Mouse (Mus musculus): ENCODE results near the gene Wee1. TPM values are rescaled to one million over a fixed set of nuclear protein-coding genes. Genes with fewer than 3 reads are reported as not detected.
"Not testable (repeated sequence)": the region's sequence is repeated elsewhere in the genome, so short reads cannot be mapped to it uniquely, and the experiment has no call there.

Gene Wee1
- total RNA-seq, 2 experiments from 2014 or later, result 22.0 to 22.5 TPM

DNA sequence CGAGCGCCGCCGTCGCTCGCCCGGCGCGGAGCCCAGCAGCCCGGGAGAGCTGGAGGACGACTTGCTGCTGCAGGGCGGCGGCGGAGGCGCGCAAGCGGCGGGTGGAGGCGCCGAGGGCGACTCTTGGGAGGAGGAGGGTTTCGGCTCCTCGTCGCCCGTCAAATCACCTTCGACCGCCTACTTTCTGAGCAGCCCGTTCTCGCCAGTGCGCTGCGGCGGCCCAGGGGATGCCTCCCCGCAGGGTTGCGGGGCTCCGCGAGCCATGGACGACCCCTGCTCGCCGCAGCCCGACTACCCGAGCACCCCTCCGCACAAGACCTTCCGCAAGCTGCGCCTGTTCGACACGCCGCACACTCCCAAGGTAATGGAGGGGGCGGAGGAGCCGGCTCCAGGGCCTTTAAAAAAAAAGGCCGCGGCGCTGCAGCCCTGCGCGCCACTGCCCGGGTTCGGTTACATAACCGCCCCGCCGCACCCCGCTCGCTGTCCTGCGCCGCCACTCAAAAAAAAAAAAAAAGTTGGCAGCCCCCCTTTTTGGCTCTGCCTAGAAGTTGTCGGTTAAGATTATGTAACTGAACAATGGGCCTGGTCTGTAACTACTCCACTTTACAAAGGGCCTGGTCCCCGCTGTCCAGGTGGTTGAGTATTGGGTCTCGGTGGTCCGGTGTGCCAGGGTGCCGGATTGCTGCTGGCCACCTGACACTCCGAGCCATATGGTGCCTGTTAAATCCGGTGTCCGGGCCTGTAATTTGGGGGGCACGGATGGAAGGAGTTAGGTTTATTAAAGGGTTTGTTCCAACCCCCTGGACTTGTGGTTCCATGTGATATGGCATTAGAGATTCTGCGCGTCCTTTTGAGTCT is 948 bp downstream of the Wee1 start:
- DNase-seq (ENCODE audit: low spot score in 2 of 2), result peak; percentile 18 to 63

DNA sequence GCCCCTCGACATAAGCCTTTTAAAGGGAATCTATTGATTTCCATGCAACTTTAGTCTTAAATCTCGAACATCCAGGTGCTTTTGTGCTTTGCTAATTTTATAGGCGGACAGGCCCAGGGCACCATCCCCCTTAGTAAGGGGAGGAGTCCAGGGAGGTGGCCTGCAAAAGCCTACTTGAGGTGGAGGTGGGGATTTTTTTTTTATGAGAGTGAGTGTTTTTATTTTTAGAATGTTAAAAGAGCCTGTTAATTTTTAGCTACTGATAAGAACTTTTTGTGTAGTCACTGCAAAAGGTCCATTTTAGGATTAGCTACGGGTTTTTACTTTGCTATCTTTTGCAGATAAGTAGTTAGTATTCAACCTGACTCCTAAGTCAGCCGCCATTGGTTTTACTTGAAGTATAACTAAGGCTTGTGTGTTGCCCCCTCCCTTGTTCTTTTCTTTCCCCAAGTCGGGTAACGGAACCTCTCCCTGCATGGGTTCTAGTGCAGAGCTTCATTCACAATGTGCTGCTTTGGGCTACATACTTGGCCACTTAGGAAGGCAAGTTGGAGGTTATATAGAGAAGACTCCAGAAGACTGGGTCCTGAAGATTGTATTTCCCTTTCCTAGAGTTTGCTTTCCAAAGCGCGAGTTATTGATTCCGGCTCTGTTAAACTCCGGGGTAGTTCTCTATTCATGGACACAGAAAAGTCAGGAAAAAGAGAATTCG is 2.2 kb downstream of the Wee1 start:
- no peak for DNase-seq (ENCODE audit: low spot score in 2 of 2)

DNA sequence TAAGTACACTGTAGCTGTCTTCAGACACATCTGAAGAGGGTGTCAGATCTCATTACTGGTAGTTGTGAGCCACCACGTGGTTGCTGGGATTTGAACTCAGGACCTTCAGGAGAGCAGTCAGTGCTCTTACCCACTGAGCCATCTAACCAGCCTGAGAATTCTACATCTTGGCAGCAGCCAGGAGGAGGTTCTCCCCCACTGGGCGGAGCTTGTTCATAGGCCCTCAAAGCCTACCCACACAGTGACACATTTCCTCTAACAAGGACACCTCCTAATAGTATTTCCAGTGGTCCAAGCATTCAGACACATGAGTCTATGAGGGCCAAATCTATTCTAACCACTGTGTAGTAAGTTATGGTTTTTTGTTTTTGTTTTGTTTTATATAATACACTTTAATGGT is 6.7 kb downstream of the Wee1 start:
- no peak for DNase-seq (ENCODE audit: low spot score in 2 of 2)

DNA sequence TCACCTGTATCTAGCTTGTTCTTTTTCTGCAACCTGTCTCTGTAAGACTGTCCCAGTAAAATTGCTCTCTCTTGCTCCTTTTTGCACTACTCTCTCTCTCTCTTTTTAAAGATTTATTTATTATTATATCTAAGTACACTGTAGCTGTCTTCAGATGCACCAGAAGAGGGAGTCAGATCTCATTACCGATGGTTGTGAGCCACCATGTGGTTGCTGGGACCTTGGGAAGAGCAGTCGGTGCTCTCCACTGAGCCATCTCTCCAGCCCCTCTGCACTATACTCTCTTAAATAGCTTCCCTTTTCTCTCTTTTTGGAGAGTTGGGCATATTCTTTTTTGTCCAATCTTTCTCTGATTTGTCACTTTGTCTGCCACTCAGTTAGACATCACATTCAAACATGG is 10.4 kb downstream of the Wee1 start:
- not testable (repeated sequence) for DNase-seq (ENCODE audit: low spot score in 2 of 2)

DNA sequence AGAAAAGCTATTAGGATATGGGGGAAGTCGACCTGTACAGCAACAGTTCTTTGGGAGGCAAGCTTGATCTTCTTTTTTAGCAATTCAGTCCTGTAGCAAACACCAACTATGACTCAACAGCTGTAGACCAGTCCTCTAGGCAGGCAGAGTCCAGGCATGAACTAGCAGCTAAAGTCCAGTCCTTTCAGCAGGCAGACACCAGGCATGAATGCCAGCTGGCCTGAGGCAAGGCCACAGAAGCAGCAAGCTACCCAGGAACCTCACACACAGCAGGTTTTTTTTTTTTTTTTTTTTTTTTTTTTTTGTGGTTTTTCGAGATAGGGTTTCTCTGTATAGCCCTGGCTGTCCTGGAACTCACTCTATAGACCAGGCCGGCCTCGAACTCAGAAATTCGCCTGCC is 12.1 kb downstream of the Wee1 start:
- DNase-seq (ENCODE audit: low spot score in 2 of 2), result no peak

DNA sequence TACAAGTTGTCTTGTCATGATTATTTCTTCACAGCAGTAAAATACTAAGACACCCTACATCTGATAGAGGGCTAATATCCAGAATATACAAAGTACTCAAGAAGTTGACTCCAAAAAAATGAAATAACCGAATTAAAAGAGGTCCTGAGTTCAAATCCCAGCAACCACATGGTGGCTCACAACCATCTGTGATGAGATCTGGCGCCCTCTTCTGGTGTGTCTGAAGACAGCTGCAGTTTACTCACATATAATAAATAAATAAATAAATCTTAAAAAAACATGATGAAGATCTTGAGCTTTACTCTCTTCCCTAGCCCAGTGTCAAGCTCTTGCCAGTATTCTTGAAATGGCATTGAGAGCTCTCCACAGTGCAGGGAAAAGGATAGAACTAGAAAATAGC is 16.7 kb downstream of the Wee1 start:
- DNase-seq (ENCODE audit: low spot score in 2 of 2), result no peak

DNA sequence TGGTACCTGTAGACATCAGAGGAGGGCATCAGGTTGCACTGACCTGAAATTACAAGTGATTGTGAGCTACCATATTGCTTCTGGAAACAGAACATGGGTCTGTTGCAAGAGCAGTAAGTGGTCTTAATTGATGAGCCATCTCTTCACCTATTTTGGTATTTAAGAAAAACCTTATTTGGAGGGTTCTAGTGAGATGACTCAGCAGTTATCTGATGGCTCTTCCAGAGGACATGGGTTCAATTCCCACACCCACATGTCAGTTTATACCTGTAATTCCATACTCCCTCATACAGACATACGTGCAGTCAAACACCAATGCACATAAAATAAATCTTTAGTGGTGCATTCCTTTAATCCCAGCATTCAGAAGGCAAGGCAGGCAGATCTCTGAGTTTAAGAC is 22.0 kb downstream of the Wee1 start:
- no peak for DNase-seq (ENCODE audit: low spot score in 2 of 2)

DNA sequence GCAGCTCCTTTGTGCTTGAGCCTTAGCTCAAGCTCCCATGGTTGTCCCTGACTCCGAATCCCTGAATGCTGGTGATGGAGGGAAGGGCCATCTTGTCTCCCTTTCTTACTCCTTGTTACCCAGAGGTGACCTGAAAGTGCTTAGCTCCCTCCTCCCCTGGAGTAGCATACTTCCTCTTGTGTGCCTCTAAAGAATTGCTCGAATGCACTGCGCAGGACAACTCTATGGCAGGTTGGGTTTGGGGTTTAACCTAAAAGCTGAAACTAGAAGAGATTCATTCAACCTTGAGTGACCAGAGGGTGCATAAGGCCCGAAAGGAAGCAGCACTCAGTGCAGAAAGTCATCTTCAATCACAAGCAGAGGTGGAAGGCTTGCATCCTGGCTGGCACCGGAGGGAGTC is 31.0 kb downstream of the Wee1 start:
- DNase-seq (ENCODE audit: low spot score in 2 of 2), result no peak

DNA sequence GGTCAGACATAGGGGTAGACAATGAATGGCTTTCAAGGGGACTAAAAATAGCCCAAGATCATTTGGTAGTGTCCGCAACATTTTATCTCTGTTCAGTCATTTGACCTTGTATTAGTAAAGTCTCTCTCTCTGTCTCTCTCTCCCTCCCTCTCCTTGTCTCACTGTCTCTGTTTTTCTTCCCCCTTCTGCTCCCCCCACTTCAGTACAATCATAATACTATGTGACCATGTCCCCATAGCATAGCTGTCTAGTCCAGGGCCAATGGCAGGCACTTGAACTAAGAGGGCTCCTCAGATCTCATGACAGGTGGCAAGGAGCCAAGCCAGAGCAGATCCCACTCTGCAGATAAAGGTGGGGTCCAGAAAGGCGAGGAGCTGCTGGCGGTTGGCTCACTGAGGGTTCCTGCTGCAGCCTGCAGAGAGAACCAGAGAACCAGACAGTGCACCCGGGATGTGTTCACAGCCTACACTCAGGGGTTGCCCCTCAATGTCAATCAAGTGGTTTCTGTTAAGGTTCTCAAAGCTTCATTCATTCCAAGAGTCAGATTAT is 34.9 kb downstream of the Wee1 start:
- no peak for DNase-seq (ENCODE audit: low spot score in 2 of 2)

DNA sequence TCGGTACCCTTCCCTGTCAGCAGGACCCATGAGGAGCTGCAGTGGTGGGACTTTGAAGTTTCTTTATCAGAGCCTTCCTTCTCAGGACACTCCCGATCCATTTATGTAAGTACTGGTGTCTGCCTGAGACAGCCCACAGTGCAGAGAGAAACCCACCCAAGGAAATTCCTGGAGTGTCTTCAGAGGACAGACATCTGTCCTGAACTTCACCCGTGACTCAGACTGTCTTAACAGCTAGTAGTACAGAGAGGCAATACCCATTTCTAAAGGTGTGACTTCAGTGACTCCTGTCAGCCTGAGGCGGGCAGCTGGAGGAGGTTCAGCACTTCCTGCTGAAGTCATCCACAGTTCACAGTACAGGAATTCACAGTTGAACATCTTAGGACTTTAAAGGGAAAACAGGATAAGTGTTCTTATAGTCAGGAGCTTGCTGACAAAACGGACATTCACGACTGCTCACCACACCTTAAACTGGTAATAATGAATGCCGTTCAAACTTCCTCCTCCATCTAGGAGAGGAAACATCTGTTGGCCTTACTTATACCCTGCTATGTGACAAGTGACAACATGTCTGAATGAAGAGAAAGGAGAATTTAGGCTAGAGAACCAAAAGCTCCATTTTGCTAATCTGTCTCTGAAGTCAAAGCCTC is 35.5 kb downstream of the Wee1 start:
- DNase-seq (ENCODE audit: low spot score in 2 of 2), result no peak

DNA sequence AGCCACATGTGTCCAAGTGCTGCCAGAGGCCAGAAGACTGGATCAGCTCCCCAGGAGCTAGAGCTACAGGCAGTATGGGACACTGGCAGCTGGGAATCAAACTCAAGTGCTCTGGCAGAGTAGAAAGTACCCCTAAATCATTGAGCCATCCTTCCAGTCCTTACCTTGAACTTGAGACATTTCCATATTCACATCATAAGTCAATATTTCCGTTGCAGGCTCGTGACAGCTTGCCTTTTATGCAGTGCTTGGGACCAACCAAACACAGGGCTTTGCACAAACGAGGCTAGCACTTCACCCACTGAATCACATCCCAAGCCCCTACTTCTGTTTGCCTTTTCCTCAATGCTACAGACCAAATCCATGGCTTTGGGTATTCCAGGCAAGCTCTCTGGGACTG is 36.2 kb downstream of the Wee1 start:
- no peak for DNase-seq (ENCODE audit: low spot score in 2 of 2)

DNA sequence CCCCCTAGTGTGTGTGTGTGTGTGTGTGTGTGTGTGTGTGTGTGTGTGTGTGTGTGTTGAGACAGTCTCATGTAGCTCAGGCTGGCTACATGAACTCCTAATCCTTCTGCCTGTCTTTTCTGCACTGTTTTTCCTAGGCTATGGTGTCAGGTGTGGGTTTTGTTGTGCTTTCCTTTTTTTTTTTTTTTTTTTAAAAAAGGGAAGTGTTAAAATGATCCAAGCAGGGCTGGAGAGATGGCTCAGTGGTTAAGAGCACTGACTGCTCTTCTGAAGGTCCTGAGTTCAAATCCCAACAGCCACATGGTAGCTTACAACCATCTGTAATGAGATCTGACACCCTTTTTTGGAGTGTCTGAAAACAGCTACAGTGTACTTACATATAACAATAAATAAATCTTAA is 38.3 kb downstream of the Wee1 start:
- not testable (repeated sequence) for DNase-seq (ENCODE audit: low spot score in 2 of 2)

DNA sequence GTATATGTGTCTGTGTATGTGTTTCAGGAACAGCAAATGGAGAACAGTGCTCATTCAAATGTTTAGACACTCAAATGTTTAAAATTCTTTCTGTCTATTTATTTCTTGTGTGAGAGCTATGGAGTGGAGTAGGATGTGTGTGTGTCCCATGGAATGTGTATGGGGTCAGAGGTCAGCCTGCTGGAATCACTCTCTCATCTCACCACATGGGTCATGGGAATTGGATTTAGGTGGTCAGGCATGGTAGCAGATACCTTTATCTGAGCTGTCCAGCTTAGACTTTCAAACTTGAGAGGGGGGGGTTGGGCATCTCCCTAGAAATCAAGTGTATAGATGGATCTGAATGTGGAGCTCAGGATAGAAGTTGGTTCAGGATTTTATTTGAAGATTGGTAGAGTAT is 38.8 kb downstream of the Wee1 start:
- DNase-seq (ENCODE audit: low spot score in 2 of 2), result no peak

DNA sequence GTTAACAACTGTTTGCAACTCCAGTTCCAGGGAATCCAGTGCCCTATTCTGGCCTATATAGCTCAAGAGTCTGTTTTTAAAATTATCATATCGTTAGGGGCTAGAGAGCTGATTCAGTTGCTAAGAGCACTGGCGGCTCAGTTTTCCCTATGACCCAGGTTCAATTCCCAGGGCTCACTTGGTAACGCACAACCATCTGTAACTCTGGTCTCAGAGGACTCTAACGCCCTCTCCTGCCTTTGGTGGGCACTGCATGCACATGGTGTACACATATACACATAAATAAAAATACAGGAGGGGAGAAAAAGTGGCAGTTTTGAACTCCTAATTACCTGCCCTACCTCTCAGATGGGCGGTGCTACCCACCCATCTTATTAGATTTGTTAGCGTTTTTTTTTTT is 41.2 kb downstream of the Wee1 start:
- no peak for DNase-seq (ENCODE audit: low spot score in 2 of 2)

DNA sequence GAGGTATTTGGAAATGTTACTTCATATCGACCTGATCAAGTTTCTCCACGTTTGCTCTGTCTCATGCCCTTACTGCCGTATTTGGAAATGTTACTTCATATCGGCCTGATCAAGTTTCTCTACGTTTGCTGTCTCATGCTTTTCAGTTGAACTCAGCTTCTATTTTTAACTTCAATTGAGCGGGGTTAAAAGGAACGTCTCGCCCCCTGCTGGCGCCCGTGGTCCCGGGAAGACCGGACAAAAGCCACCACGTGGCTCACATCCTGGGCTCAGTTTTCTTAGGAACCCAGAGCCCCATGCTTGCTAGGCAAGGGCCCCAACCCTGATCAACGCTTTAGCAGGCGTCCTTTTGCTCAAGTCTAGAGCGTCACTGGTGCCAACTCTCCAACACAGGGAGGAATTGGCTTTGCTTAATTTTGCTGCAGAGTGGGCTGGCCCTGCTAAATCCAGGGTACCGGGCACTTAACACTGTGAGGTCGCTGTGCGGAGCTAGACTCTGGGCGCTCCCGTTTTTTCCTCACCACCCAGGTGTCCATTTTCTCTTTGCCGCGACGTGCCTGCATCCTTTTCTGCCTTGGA is 42.3 kb downstream of the Wee1 start:
- DNase-seq (ENCODE audit: low spot score in 2 of 2), result peak; percentile 53 to 80

DNA sequence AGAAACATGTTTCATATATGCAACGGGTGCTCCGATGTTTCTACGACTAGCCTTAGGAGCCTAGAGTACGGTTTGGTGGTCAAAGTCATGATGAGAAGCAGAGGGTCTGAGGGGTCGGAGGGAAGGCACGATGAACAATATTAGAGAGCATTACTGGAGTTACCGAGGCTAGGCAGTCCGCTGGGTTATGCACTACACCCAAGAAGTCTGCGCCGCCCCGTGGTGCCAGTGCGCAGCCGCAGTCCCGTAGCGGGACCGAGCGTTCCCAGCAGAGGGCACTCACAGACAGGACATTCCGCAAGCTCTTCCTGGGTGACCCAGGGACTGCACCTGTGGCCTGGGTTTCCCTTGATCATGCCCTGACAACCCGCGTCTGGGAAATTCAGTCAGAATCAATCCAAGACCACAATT is 42.9 kb downstream of the Wee1 start:
- DNase-seq (ENCODE audit: low spot score in 2 of 2), result peak; percentile 83 to 93

DNA sequence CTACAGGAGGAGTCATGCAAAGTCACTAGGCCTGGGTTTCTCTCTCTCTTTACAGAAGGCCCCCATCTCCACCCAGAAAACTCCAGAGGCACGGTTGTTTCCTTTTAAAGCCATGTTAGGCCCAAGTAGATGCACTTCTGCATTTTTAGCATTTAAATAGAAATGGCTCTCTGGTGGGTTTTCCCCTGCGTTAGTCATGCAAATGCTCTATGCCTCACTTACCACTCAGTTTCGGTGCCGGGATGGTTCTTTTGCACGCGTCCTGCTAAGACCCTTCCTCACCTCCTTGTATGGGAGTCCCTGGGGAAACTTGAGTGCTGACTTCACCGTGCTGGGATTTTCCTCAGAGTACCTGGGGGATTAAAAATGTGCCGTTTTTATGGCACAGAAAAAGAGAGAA is 44.4 kb downstream of the Wee1 start:
- no peak for DNase-seq (ENCODE audit: low spot score in 2 of 2)

DNA sequence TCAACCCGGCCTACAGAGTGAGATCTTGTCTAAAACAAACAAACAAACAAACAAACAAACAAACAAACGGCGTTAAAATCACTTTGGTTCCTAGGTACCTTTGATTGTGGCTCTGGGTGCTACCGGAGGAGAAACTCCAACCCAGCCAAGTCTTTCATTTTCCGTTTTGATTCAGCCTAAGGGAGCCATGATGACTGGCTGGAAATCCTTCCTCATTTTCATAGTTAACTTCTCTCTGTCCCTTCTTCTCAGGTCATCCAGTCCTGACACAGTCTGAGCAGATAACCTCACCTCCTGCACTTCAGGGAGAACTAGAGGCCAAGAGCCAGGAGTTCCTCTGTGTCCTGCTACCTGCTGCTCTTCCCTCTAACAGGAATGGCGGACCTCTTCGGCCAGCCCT is 57.4 kb downstream of the Wee1 start:
- no peak for DNase-seq (ENCODE audit: low spot score in 2 of 2)

DNA sequence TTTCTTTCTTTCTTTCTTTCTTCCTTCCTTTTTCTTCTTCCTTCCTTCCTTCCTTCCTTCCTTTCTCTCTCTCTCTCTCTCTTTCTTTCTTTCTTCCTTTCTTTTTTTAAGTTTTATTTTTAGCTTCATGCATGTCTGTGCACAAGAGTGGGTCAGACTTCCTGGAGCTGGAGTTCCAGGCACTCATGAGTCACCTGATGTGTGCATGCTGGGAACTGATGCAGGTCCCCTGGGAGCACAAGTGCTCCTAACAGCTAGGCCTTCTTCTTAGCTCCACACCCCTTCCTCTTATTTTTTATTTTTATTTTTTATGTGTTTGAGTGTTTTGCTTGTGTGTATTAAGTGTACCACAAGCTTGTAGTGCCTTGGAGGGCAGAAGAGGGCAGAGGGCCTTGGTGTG is 58.8 kb downstream of the Wee1 start:
- DNase-seq (ENCODE audit: low spot score in 2 of 2), result no peak

DNA sequence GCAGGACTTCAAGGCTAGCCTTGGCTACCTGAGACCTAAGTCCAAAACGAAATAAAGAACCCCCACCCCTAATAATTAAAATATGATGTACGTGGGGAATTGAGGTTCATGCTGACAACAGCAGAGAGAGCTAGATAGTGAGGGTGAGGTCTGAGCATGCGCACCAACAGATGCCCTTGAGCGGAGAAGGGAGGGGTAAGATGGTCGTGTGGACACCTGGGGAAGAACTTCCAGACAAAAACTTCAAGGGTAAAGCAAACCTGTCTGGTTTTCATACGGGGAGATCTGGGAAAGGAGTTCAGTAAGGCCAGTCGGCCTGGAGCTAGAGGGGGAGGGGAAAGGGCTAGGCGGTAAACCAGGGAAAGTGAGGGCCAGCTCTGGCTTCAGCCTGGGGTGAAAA is 59.6 kb downstream of the Wee1 start:
- no peak for DNase-seq (ENCODE audit: low spot score in 2 of 2)

DNA sequence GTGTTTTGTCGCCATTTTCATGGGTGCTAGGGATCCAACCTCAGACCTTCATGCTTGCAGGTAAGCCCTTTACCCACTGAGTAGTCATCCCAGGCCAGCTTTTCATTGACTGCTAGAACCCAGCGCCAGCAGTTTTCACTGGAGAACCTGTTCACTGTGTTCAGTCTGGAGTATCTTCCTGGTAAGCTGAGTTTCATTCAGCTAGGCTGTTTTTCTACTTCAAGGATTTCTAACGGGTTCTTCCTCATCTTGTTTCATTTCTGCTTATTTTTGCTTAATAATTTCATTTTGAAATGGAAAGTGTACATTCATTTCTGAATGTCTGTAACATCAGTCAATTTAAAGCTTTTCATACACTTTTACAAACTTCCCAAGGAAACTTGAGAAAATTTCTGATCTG is 62.8 kb downstream of the Wee1 start:
- DNase-seq (ENCODE audit: low spot score in 2 of 2), result no peak

DNA sequence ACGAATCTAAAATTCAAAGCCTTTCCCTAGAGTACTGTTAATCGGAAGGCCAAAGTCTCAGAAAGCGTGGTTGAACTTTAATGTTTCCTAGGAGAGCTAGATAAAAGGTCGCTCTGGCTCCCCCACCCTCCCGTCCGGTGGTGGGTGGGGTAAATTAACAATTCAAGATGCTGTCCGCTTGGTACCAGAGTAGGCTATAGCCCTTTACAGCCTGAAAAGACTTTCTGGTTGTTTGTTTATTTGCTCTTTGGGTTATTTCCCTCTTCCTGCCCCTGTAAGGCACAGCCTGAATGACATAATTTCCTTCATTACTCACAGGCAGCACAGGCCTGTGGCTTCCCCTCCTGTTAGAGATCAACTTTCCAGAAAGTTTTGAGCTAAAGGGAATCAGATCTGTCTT is 68.1 kb downstream of the Wee1 start:
- DNase-seq (ENCODE audit: low spot score in 2 of 2), result no peak

Data from layer of hippocampus, adult 18-20 months (tissue).